Mouse (Mus musculus) monocyte, adult 2 months (primary cell): ENCODE data around the gene Acr.

ENCODE experiments used
- DNase-seq, 2 experiments: peaks; one replicate each; pipeline ENCODE4 v3.0.0; 2022; ENCODE audit warnings: low spot score in 2 of 2, low read depth in 1 of 2

Gene Acr

DNA sequence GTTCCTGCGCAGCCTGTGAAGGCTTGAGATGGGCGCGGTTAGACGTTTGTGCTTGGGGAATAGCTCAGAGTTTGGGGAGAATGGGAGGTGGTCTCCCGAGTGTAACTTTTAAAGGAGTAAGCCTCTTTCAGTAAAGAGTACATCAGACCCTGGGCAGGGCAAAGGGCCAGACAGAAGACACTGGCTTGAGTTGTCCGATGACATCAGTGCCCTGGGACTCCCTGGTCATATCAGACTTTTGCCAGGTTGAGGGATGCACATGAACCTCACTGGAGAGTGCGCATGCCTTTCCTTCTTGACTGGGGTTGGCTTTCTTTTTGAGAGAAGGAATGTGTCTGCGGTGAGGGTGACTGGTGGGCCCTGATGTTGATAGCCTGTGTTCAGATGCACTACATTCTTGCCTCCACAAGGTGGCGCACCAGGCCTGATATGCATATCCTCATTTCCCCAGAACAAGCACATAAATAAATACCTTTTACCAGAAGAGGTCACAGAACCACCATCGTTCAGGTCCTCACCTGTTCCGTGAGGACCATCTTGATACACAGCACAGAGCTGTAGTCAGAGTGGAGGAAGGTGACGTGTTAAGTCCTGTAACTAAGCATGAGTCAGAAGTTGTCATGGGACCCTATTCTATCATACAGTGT lies 54.3 kb downstream of the Acr start:
- DNase-seq: no peak

GRCm38 (mm10) chr15:89622959-89623625 lies 55.0 kb downstream of the Acr start:
- no peak for DNase-seq

- no peak for DNase-seq
Observed at GRCm38 (mm10) chr15:89623626-89623959, 55.5 kb downstream of the Acr start.
